10 mouse cellular contexts compared by ENCODE assay signal in the genomic region with DNA sequence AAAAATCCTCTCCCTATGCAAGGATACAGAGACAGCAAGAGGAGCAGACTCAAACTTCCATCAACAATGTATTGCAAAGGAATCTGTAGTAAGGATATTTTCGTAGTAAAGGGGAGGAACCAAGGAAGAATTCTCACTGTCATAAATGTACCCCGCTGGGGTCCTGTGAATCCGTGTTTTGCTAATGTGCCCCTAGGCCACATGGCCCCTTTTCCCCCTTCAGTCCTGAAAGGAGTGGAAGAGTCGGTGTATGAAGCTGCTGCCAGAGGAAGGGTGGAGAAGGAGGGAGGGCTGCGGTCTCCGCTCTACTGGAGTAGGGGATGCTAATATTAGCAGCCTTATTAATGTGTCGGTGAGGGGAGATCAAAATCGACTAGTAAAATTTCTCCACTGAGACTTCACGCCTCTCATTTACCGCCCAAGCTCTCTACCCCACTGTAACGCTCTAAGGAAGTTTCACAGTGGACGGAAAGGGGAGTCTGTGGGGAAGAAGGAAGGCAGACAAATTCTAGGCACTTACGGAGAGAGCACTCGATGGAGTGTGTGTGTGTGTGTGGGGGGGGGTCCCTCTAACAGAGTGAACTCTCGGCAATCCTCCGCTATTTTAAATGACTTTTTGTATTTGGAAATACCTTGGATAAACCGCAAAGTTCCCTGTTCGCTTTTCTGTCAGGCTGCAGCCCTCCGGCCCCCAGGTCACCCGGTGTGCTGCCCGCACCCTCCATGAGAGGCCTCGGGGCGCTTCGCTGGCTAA. TPM values are rescaled to one million over a fixed set of nuclear protein-coding genes. Genes with fewer than 3 reads are reported as not detected.
A peak's percentile ranks its signal among the peaks of the same experiment; 100 is the strongest.
DNase-seq lines count a peak whose midpoint lies in the region; ATAC-seq lines count a peak whose summit lies in the region.
"Had no signal": no experiment of that assay in that cellular context is flagged by ENCODE, and none has a peak within 500 bp of the region (broad histone marks: within the 10 kb centered on the region; RNA-seq: fewer than 3 reads in every experiment).

No protein-coding gene starts in this region.

- DNase-seq in heart, adult 18-20 months: no peak
- DNase-seq in embryo, embryonic 10 days (ENCODE audit: low spot score): peak; percentile 33
- peak; percentile 57 for DNase-seq in hindbrain, embryonic 11.5 days (ENCODE audit: low spot score)
- peak; percentile 31 for DNase-seq in midbrain, embryonic 14.5 days
- no peak for DNase-seq in ovary, adult 18-20 months (ENCODE audit: low spot score)
- DNase-seq in cerebellum, adult 8-10 months: no peak
- DNase-seq: adrenal gland, adult 8-10 months had no signal

- H3K4me1 ChIP-seq in heart, embryonic 14.5 days (ENCODE audit: control insufficient read depth in 2 of 2, insufficient read depth in 2 of 2, low read length in 2 of 2): peaks cover 9 to 16% of the 10 kb centered on the region in 2 experiments; a peak in 3 of 4 replicates
- H3K4me1 ChIP-seq in hindbrain, embryonic 11.5 days (replicated peaks; ENCODE audit: control insufficient read depth, insufficient read depth, low read length): peaks cover 9% of the 10 kb centered on the region; the same call in 1 of the 2 replicates
- peaks cover 8% of the 10 kb centered on the region for H3K4me1 ChIP-seq in midbrain, embryonic 14.5 days (ENCODE audit: control insufficient read depth, insufficient read depth, low read length)

- no peaks in the 10 kb centered on the region for H3K9me3 ChIP-seq in heart, embryonic 14.5 days (ENCODE audit: control insufficient read depth, low read length)
- H3K9me3 ChIP-seq in hindbrain, embryonic 11.5 days (ENCODE audit: control insufficient read depth, low read length): no peaks in the 10 kb centered on the region
- no peaks in the 10 kb centered on the region for H3K9me3 ChIP-seq in midbrain, embryonic 14.5 days (ENCODE audit: control insufficient read depth, low read length)
- H3K9me3 ChIP-seq: liver, embryonic 12.5 days had no signal

- ATAC-seq in heart, embryonic 14.5 days (ENCODE audit: insufficient number of reproducible peaks, insufficient read depth, low FRiP score, low read depth): no peak
- no peak for ATAC-seq in hindbrain, embryonic 11.5 days (ENCODE audit: low FRiP score)
- ATAC-seq in midbrain, embryonic 14.5 days (ENCODE audit: low FRiP score, low TSS enrichment): no peak
- ATAC-seq in monocyte, adult 5-6 weeks (replicated peaks; ENCODE audit: insufficient number of reproducible peaks, low FRiP score, low TSS enrichment, poor library complexity, severe bottlenecking): no peak
- ATAC-seq: liver, embryonic 12.5 days had no signal

- no peak overlapping the region for H3K27ac ChIP-seq in heart, embryonic 14.5 days (replicated peaks in 1 of 2; ENCODE audit: control insufficient read depth in 1 of 2, insufficient read depth in 1 of 2, low read depth in 2 of 2, low read length in 2 of 2)
- no peak overlapping the region for H3K27ac ChIP-seq in hindbrain, embryonic 11.5 days (ENCODE audit: low read depth, low read length)
- no peak overlapping the region for H3K27ac ChIP-seq in midbrain, embryonic 14.5 days (replicated peaks; ENCODE audit: low read depth, low read length)
- H3K27ac ChIP-seq: liver, embryonic 12.5 days had no signal

- peak overlapping the region; percentile 57 to 63 for H3K4me3 ChIP-seq in heart, embryonic 14.5 days (ENCODE audit: control insufficient read depth in 1 of 2, insufficient read depth in 1 of 2, low read depth in 1 of 2, low read length in 2 of 2)
- peak overlapping the region; percentile 37 for H3K4me3 ChIP-seq in hindbrain, embryonic 11.5 days (ENCODE audit: low read depth, low read length)
- peak overlapping the region; percentile 39 for H3K4me3 ChIP-seq in midbrain, embryonic 14.5 days (replicated peaks; ENCODE audit: low read depth, low read length)

- peak overlapping the region; percentile 87 for H3K4me2 ChIP-seq in heart, embryonic 14.5 days (ENCODE audit: low read length)
- peak overlapping the region; percentile 74; the same call in 1 of the 2 replicates for H3K4me2 ChIP-seq in hindbrain, embryonic 11.5 days (replicated peaks; ENCODE audit: low read depth, low read length)
- peak overlapping the region; percentile 78 for H3K4me2 ChIP-seq in midbrain, embryonic 14.5 days (ENCODE audit: low read length)

- no peaks in the 10 kb centered on the region for H3K36me3 ChIP-seq in heart, embryonic 14.5 days (ENCODE audit: control insufficient read depth, insufficient read depth, low read length)
- H3K36me3 ChIP-seq in hindbrain, embryonic 11.5 days (ENCODE audit: control insufficient read depth, insufficient read depth, low read length): no peaks in the 10 kb centered on the region
- H3K36me3 ChIP-seq in midbrain, embryonic 14.5 days (ENCODE audit: control insufficient read depth, insufficient read depth, low read length): no peaks in the 10 kb centered on the region
- H3K36me3 ChIP-seq: liver, embryonic 12.5 days had no signal

- H3K9ac ChIP-seq in heart, embryonic 14.5 days (ENCODE audit: low read length): peak overlapping the region; percentile 67; the same call in 1 of the 2 replicates
- H3K9ac ChIP-seq in hindbrain, embryonic 11.5 days (ENCODE audit: low read depth, low read length): no peak overlapping the region
- H3K9ac ChIP-seq in midbrain, embryonic 14.5 days (replicated peaks; ENCODE audit: low read length): no peak overlapping the region; the same call in 1 of the 2 replicates
- H3K9ac ChIP-seq: liver, embryonic 12.5 days had no signal

- 2% methylated on average over 24 of the region's 24 CpGs for WGBS in heart, embryonic 14.5 days
- 1% methylated on average over 24 of the region's 24 CpGs for WGBS in hindbrain, embryonic 11.5 days
- 1% methylated on average over 24 of the region's 24 CpGs for WGBS in midbrain, embryonic 14.5 days

- peaks cover 78% of the 10 kb centered on the region for H3K27me3 ChIP-seq in heart, embryonic 14.5 days (ENCODE audit: control insufficient read depth, insufficient read depth, low read length)
- H3K27me3 ChIP-seq in hindbrain, embryonic 11.5 days (ENCODE audit: control insufficient read depth, insufficient read depth, low read length): peaks cover 77% of the 10 kb centered on the region
- peaks cover 91% of the 10 kb centered on the region for H3K27me3 ChIP-seq in midbrain, embryonic 14.5 days (ENCODE audit: control insufficient read depth, insufficient read depth, low read length)

RNA-seq across cellular contexts. Expression of a gene that starts 1.3 kb away (rescaled TPM):
- 1.3 TPM in 2 replicates for polyA plus RNA-seq in heart, embryonic 14.5 days (2014; fragmentation: Nextera tagmentation; extraction: Ambion mirVana)
- under 1 TPM in 1 of 2 experiments, not detected in 1; 0.37 TPM for total RNA-seq in heart, adult 18-20 months (2021)
- polyA plus RNA-seq in hindbrain, embryonic 11.5 days (2014; fragmentation: Nextera tagmentation; extraction: Ambion mirVana): 2.3 and 6.2 TPM in 2 replicates
- polyA plus RNA-seq in midbrain, embryonic 14.5 days (2014; fragmentation: Nextera tagmentation; extraction: Ambion mirVana): 0.26 and 0.82 TPM in 2 replicates
- total RNA-seq in monocyte, adult 5-6 weeks (2017): not detected in 3 replicates
- polyA plus RNA-seq: liver, embryonic 12.5 days had no signal

RNA-seq across cellular contexts. Expression of a gene that starts 17.4 kb away (rescaled TPM):
- polyA plus RNA-seq in heart, embryonic 14.5 days (2014; fragmentation: Nextera tagmentation; extraction: Ambion mirVana): not detected in 2 replicates
- not detected for total RNA-seq in heart, adult 18-20 months (2021)
- 0.29 and 0.65 TPM in 2 replicates for polyA plus RNA-seq in hindbrain, embryonic 11.5 days (2014; fragmentation: Nextera tagmentation; extraction: Ambion mirVana)
- polyA plus RNA-seq in midbrain, embryonic 14.5 days (2014; fragmentation: Nextera tagmentation; extraction: Ambion mirVana): not detected in 2 replicates
- not detected in 3 replicates for total RNA-seq in monocyte, adult 5-6 weeks (2017)
- polyA plus RNA-seq: liver, embryonic 12.5 days had no signal

Comparison
In these comparisons a context has a peak if more than half of its experiments do, and no peak if none do; other contexts are left out.
1. DNase-seq: peak in embryo, embryonic 10 days (single experiment), hindbrain, embryonic 11.5 days (single experiment) and midbrain, embryonic 14.5 days (single experiment); none in heart, adult 18-20 months (0 of 2), ovary, adult 18-20 months (single experiment) and cerebellum, adult 8-10 months (single experiment).
2. Peak in every context shown above with its lines, with median percentiles within 50 percentile points of each other: H3K4me2 ChIP-seq and H3K4me3 ChIP-seq.